Mouse (Mus musculus) midbrain, postnatal 0 days (tissue): Measurements from ENCODE around the gene Ccdc83. TPM values are rescaled to one million over a fixed set of nuclear protein-coding genes. Genes with fewer than 3 reads are reported as not detected.

Experiments used
- ATAC-seq: fragments of 200-750 bp; cut with Nextera tagmentation; 2 replicates; pipeline ENCODE4 v1.8.0; 2017; ENCODE audit warnings: moderate number of reproducible peaks, mild to moderate bottlenecking, moderate TSS enrichment, moderate library complexity; ENCODE audit not compliant: low FRiP score
- DNase-seq: peaks from one replicate; pipeline ENCODE4 v3.0.0-alpha.2; 2015; ENCODE audit warnings: low spot score
- H3K27ac ChIP-seq: fragments of 300-500 bp; sonication (generic); 2 replicates; pipeline ENCODE4 v1.5.1; 2014; ENCODE audit warnings: low read depth, mild to moderate bottlenecking, low read length, mixed read lengths
- H3K27me3 ChIP-seq: fragments of 300-500 bp; sonication (generic); 2 replicates; pipeline ENCODE4 v1.6.1; 2014; ENCODE audit warnings: low read length, control low read depth, mixed read lengths; ENCODE audit not compliant: insufficient read depth
- H3K36me3 ChIP-seq: fragments of 300-500 bp; sonication (generic); 2 replicates; pipeline ENCODE4 v1.6.1; 2014; ENCODE audit warnings: low read length, control low read depth, mixed read lengths; ENCODE audit not compliant: insufficient read depth
- H3K4me1 ChIP-seq: fragments of 300-500 bp; sonication (generic); 2 replicates; pipeline ENCODE4 v1.6.1; 2014; ENCODE audit warnings: mild to moderate bottlenecking, control low read depth, antibody characterized with exemption, low read length, mixed read lengths; ENCODE audit not compliant: insufficient read depth
- H3K4me2 ChIP-seq: fragments of 300-500 bp; sonication (generic); 2 replicates; pipeline ENCODE4 v1.6.1; 2014; ENCODE audit warnings: low read depth, mild to moderate bottlenecking, low read length, mixed read lengths; ENCODE audit not compliant: poor library complexity, severe bottlenecking
- H3K4me3 ChIP-seq: fragments of 300-500 bp; sonication (generic); 2 replicates; pipeline ENCODE4 v1.5.1; 2014; ENCODE audit warnings: low read depth, mild to moderate bottlenecking, low read length, moderate library complexity
- H3K9ac ChIP-seq: fragments of 300-500 bp; sonication (generic); replicated peaks from 2 replicates; pipeline ENCODE4 v1.6.1; 2014; ENCODE audit warnings: mild to moderate bottlenecking, low read length, moderate library complexity, mixed read lengths; ENCODE audit not compliant: poor library complexity, severe bottlenecking
- H3K9me3 ChIP-seq: fragments of 300-500 bp; sonication (generic); 2 replicates; pipeline ENCODE4 v1.6.1; 2016; ENCODE audit warnings: low read length, control low read depth
- CTCF ChIP-seq: IDR thresholded peaks from 2 replicates; pipeline ENCODE4 v1.5.1; 2016; ENCODE audit warnings: antibody characterized with exemption, mild to moderate bottlenecking
- WGBS: fragments of 180-500 bp; shearing (Covaris S2); extraction: QIAGEN DNeasy Blood & Tissue Kit; methylation state at CpG from one replicate; pipeline ENCODE4 v1.1.7; 2014; 5-methylcytosine and 5-hydroxymethylcytosine counted together
- polyA plus RNA-seq: library from polyadenylated mRNA; unstranded; fragments of >200 nt; fragmentation: Nextera tagmentation; extraction: Ambion mirVana; gene quantifications from 2 replicates; pipeline ENCODE4 v1.2.1, GENCODE M21; 2015
- total RNA-seq: library from RNA; depleted of rRNA; stranded (reverse); fragments of >200 nt; gene quantifications from 2 replicates; pipeline ENCODE4 v1.2.3, GENCODE M21; 2014

The Ccdc83 gene
- total and polyA plus RNA-seq, 2 experiments from 2014 or later, result not detected

GRCm38 (mm10) chr7:90274561-90275100 is 9.1 kb upstream of the Ccdc83 start:
- no peak overlapping the region for H3K4me2 ChIP-seq
- ATAC-seq, result no peak
- no peaks in the 10 kb centered on the region for H3K4me1 ChIP-seq
- 64% methylated on average over 11 of the region's 11 CpGs for WGBS
- DNase-seq, result peak; percentile 42
- no peak overlapping the region for H3K27ac ChIP-seq
- H3K9me3 ChIP-seq, result no peaks in the 10 kb centered on the region
- H3K4me3 ChIP-seq, result no peak overlapping the region
- no peaks in the 10 kb centered on the region for H3K27me3 ChIP-seq
- H3K36me3 ChIP-seq, result no peaks in the 10 kb centered on the region
- no peak overlapping the region for H3K9ac ChIP-seq
- no peak for TF ChIP-seq CTCF

- no peak for TF ChIP-seq CTCF
- Histone ChIP-seq H3K27ac (no peak overlapping the region), H3K9me3 (no peaks in the 10 kb centered on the region), H3K9ac (no peak overlapping the region), H3K4me3 (no peak overlapping the region), H3K4me1 (no peaks in the 10 kb centered on the region), H3K4me2 (no peak overlapping the region), H3K36me3 (no peaks in the 10 kb centered on the region), H3K27me3 (no peaks in the 10 kb centered on the region)
- DNase-seq (no peak), ATAC-seq (no peak)
- 86% methylated on average over 3 of the region's 3 CpGs for WGBS
Measured at GRCm38 (mm10) chr7:90270141-90270540, 4.6 kb upstream of the Ccdc83 start.

DNA sequence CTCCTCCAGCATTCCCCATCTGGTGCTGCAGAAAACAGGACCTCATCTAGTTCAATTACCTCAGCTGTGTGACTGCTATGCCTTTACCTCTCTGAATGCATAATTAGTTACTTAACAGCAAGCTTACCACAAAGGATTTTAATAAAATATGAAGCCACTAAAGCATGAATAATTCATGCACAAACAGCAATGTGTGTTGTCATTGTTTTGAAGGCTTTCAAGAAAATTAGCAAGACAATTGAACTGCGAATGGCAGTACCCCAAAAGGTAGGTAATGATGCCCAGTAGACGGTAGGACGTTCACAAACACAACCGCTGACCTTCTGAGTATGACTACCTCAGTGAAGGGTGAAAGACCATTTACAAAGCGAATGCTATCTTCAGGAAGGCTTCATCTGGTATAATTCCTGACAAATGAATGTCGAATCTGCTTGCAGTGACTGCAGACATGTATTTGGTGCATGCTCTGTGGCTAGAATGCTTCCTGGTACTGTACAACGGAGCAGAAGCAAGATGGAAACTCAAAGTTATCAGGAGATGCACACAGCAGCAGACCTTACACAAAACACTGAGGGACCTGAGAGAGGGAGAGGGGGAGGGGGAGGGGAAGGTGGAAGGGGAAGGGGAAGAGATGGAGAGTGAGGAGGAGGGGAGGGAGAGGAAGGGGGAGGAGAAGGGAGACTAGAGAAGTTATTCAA is 3.5 kb downstream of the Ccdc83 start:
- DNase-seq (peak; percentile 11), ATAC-seq (peak; percentile 60; the same call in 1 of the 2 replicates)
- 19% methylated on average over 7 of the region's 7 CpGs for WGBS
- H3K36me3 ChIP-seq, result no peaks in the 10 kb centered on the region
- H3K9ac ChIP-seq, result no peak overlapping the region
- no peaks in the 10 kb centered on the region for H3K4me1 ChIP-seq
- TF ChIP-seq CTCF, result no peak
- peak overlapping the region; percentile 1; the same call in 1 of the 2 replicates for H3K4me2 ChIP-seq
- H3K9me3 ChIP-seq, result no peaks in the 10 kb centered on the region
- no peak overlapping the region for H3K27ac ChIP-seq
- no peaks in the 10 kb centered on the region for H3K27me3 ChIP-seq
- no peak overlapping the region for H3K4me3 ChIP-seq

GRCm38 (mm10) chr7:90259899-90260298 is 5.7 kb downstream of the Ccdc83 start:
- Histone ChIP-seq H3K9ac (no peak overlapping the region), H3K36me3 (no peaks in the 10 kb centered on the region), H3K4me1 (no peaks in the 10 kb centered on the region), H3K27ac (no peak overlapping the region), H3K4me3 (no peak overlapping the region), H3K27me3 (no peaks in the 10 kb centered on the region), H3K9me3 (no peaks in the 10 kb centered on the region), H3K4me2 (no peak overlapping the region)
- ATAC-seq, result no peak
- WGBS, result 86% methylated on average over 2 of the region's 2 CpGs
- TF ChIP-seq CTCF, result no peak
- DNase-seq, result no peak

DNA sequence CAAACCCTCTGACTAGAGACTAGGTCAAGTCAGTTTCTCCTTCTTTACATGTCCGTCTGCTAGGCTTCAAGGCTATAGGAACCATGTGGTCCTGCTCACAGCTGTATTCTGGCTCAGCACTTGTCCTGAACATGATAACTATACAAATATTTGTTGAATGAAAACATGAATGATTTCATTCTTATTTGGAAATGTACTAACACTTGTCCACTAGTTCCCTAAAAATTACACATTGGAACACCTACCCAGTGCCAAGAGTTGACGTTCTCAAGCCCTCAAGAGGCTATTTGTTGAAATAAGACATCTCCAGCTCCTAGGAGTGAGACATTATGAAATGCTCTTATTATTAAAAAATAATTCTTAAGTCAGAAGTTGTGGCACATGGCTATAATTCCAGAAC is 6.9 kb downstream of the Ccdc83 start:
- Histone ChIP-seq H3K9ac (no peak overlapping the region), H3K27me3 (no peaks in the 10 kb centered on the region), H3K9me3 (no peaks in the 10 kb centered on the region), H3K4me1 (no peaks in the 10 kb centered on the region), H3K36me3 (no peaks in the 10 kb centered on the region), H3K4me3 (no peak overlapping the region), H3K27ac (no peak overlapping the region), H3K4me2 (no peak overlapping the region)
- no peak for ATAC-seq
- no peak for TF ChIP-seq CTCF
- 97% methylated on average over 2 of the region's 2 CpGs for WGBS
- no peak for DNase-seq

DNA sequence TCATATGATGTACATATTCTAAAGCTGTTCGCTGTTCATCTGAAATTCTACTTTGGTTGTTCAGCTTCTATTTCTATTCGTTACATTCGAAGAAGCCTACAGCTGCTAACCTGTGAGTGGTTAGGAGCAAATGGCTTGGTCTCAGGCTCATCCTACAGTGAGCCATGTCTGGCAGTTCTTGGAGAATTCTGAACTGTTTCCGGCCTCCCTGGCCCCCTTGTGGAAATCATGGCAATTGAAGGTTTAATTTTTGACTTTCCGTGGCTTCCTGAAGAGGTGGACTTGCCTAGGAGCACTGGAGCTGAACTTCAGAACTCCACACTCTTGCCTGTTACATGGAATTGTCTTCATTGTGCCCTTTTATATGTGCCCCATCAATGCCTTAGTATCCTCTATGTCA is 12.6 kb downstream of the Ccdc83 start:
- H3K27ac ChIP-seq, result no peak overlapping the region
- no peak overlapping the region for H3K4me2 ChIP-seq
- H3K36me3 ChIP-seq, result no peaks in the 10 kb centered on the region
- no peak overlapping the region for H3K4me3 ChIP-seq
- ATAC-seq (no peak), DNase-seq (peak; percentile 12)
- H3K4me1 ChIP-seq, result no peaks in the 10 kb centered on the region
- H3K27me3 ChIP-seq, result no peaks in the 10 kb centered on the region
- no peaks in the 10 kb centered on the region for H3K9me3 ChIP-seq
- H3K9ac ChIP-seq, result no peak overlapping the region
- TF ChIP-seq CTCF, result peak; percentile 29; the same call in 1 of the 2 replicates
- 68% methylated on average over 5 of the region's 5 CpGs for WGBS
